Mouse (Mus musculus): ENCODE results near the gene Lama4.

The Lama4 gene

DNA sequence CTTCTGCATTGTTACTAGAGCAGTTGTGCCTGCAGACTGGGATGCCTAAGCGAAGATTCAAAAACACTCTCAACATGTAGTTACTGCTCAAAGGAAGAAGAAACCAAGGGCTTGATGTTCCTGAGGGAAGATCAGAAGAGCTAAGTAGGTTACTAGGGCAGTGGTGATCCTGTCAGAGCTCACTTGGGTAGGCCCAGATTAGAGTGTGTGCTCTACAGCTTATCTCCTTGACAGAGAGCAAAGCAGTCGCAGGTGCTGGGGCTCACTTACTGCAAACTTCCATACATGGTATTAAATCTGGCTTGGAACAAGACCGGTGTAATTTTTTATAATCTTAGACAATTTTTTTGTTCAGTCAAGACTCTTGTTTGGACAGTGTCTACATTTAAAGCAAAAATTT is 172.5 kb downstream of the Lama4 start:
- H3K4me3 ChIP-seq (replicated peaks; ENCODE audit: low read length) = no peak overlapping the region
- H3K36me3 ChIP-seq (ENCODE audit: insufficient read depth, low read length) = peaks cover 61% of the 10 kb centered on the region
- H3K27me3 ChIP-seq (ENCODE audit: insufficient read depth, low read length) = no peaks in the 10 kb centered on the region
- H3K9me3 ChIP-seq (ENCODE audit: low read length) = peaks cover 39% of the 10 kb centered on the region
- no peak for TF ChIP-seq NANOG (IDR thresholded peaks at IDR 0.05; ENCODE audit: borderline replicate concordance, low read length)
- no peak for TF ChIP-seq POU5F1 (IDR thresholded peaks at IDR 0.05; ENCODE audit: borderline replicate concordance, low read length)
- TF ChIP-seq CTCF (conservative IDR thresholded peaks at IDR 0.05; ENCODE audit: low read length) = no peak
- peaks cover 12% of the 10 kb centered on the region for H3K4me1 ChIP-seq (replicated peaks; ENCODE audit: low read depth, low read length)

DNA sequence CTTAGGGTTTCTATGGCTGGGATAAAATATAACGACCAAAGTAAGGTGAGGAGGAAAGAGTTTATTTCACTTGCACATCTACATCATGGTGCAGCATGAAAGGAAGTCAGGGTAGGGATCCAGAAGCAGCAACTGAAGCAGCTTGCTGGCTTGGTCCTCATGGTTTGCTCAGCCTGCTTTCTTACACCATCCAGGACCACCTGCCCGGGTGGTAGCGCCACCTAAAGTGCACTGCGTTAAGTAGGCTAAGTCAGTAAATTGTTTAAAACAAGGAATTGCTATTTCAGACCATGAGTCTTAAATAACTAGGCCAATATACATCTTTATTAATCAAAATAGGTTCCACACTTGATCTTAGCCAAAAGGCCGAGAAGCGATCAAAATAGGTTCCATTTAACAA is 173.4 kb downstream of the Lama4 start:
- H3K4me3 ChIP-seq (replicated peaks; ENCODE audit: low read length) = no peak overlapping the region
- TF ChIP-seq POU5F1 (IDR thresholded peaks at IDR 0.05; ENCODE audit: borderline replicate concordance, low read length) (no peak), NANOG (IDR thresholded peaks at IDR 0.05; ENCODE audit: borderline replicate concordance, low read length) (no peak), CTCF (conservative IDR thresholded peaks at IDR 0.05; ENCODE audit: low read length) (no peak)
- H3K9me3 ChIP-seq (ENCODE audit: low read length) = peaks cover 40% of the 10 kb centered on the region
- no peaks in the 10 kb centered on the region for H3K27me3 ChIP-seq (ENCODE audit: insufficient read depth, low read length)
- H3K4me1 ChIP-seq (replicated peaks; ENCODE audit: low read depth, low read length) = peaks cover 7% of the 10 kb centered on the region
- peaks cover 70% of the 10 kb centered on the region for H3K36me3 ChIP-seq (ENCODE audit: insufficient read depth, low read length)

DNA sequence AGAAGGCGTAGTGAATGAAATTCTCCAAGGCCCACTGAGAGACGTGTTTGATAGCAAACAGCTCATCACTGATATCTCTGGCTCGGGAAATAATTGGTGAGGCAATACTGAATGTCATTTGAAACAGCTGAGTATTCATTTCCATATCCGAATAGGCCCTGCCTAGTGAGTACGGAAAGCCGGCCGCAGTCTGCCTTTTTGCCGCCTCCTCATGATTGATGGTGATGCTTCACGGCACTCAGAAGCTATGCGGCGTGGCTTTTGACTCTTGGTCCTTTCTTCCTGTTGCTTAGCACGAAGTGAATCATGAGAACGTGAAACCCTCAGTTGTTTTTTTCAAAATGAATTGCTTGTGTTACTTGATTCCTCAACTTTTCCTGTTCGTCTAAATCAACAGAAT is 175.5 kb downstream of the Lama4 start:
- TF ChIP-seq NANOG (IDR thresholded peaks at IDR 0.05; ENCODE audit: borderline replicate concordance, low read length) (no peak), POU5F1 (IDR thresholded peaks at IDR 0.05; ENCODE audit: borderline replicate concordance, low read length) (0 out of 2 replicates have a peak, but pooled peaks have one; percentile 21), CTCF (conservative IDR thresholded peaks at IDR 0.05; ENCODE audit: low read length) (no peak)
- no peak overlapping the region for H3K4me3 ChIP-seq (replicated peaks; ENCODE audit: low read length)
- H3K4me1 ChIP-seq (replicated peaks; ENCODE audit: low read depth, low read length) = no peaks in the 10 kb centered on the region
- peaks cover 90% of the 10 kb centered on the region for H3K36me3 ChIP-seq (ENCODE audit: insufficient read depth, low read length)
- no peaks in the 10 kb centered on the region for H3K27me3 ChIP-seq (ENCODE audit: insufficient read depth, low read length)
- peaks cover 40% of the 10 kb centered on the region for H3K9me3 ChIP-seq (ENCODE audit: low read length)

DNA sequence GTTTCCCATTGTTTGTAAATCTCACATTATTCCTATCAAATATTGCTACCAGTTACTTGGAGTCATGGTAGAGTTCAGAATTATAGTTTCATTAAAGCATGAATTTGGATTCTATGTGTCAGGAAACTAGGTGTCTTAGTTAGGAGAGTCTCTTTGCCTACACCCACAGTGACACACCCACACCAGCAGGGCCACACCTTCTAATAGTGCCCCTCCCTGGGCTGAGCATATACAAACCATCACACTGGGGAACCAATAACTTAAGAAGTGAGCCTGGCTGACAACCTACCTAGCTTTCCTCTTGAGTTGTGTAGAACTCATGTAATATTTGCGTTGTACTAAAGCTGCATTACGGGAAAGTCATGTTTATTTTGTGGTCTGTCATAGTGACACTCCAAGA is 176.1 kb downstream of the Lama4 start:
- Histone ChIP-seq H3K36me3 (ENCODE audit: insufficient read depth, low read length) (peaks cover 93% of the 10 kb centered on the region), H3K27me3 (ENCODE audit: insufficient read depth, low read length) (no peaks in the 10 kb centered on the region), H3K4me3 (replicated peaks; ENCODE audit: low read length) (no peak overlapping the region), H3K4me1 (replicated peaks; ENCODE audit: low read depth, low read length) (no peaks in the 10 kb centered on the region), H3K9me3 (ENCODE audit: low read length) (peaks cover 40% of the 10 kb centered on the region)
- no peak for TF ChIP-seq CTCF (conservative IDR thresholded peaks at IDR 0.05; ENCODE audit: low read length)
- TF ChIP-seq POU5F1 (IDR thresholded peaks at IDR 0.05; ENCODE audit: borderline replicate concordance, low read length) = no peak
- no peak for TF ChIP-seq NANOG (IDR thresholded peaks at IDR 0.05; ENCODE audit: borderline replicate concordance, low read length)

- Histone ChIP-seq H3K4me1 (replicated peaks; ENCODE audit: low read depth, low read length) (no peaks in the 10 kb centered on the region), H3K36me3 (ENCODE audit: insufficient read depth, low read length) (peaks cover 89% of the 10 kb centered on the region), H3K27me3 (ENCODE audit: insufficient read depth, low read length) (no peaks in the 10 kb centered on the region), H3K4me3 (replicated peaks; ENCODE audit: low read length) (no peak overlapping the region), H3K9me3 (ENCODE audit: low read length) (peaks cover 40% of the 10 kb centered on the region)
- no peak for TF ChIP-seq POU5F1 (IDR thresholded peaks at IDR 0.05; ENCODE audit: borderline replicate concordance, low read length)
- TF ChIP-seq CTCF (conservative IDR thresholded peaks at IDR 0.05; ENCODE audit: low read length) = no peak
- no peak for TF ChIP-seq NANOG (IDR thresholded peaks at IDR 0.05; ENCODE audit: borderline replicate concordance, low read length)
These were observed 176.9 kb downstream of the Lama4 start for GRCm38 (mm10) chr10:39142216-39142615.

DNA sequence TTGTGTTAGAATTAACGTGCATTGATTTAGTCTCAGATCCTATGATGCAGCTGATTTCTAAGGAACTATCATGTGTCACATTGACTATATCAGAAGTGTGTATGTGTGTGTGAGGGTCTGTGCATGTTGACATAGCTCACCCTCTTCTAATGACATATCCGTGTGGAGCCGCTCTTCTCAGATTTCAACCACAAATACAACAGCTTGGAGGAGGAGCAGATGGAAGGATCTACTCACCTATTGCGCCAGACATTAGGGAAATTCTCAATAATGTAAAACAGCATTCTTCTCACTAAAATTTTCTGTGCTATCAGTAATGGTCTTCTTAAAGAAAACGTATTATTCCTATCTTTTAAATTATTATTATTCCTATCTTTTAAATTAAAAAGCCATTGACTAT is 191.4 kb downstream of the Lama4 start:
- peaks cover 27% of the 10 kb centered on the region for H3K4me1 ChIP-seq (replicated peaks; ENCODE audit: low read depth, low read length)
- H3K9me3 ChIP-seq (ENCODE audit: low read length) = no peaks in the 10 kb centered on the region
- no peaks in the 10 kb centered on the region for H3K27me3 ChIP-seq (ENCODE audit: insufficient read depth, low read length)
- no peak overlapping the region for H3K4me3 ChIP-seq (replicated peaks; ENCODE audit: low read length)
- TF ChIP-seq NANOG (IDR thresholded peaks at IDR 0.05; ENCODE audit: borderline replicate concordance, low read length) (no peak), POU5F1 (IDR thresholded peaks at IDR 0.05; ENCODE audit: borderline replicate concordance, low read length) (no peak), CTCF (conservative IDR thresholded peaks at IDR 0.05; ENCODE audit: low read length) (no peak)
- H3K36me3 ChIP-seq (ENCODE audit: insufficient read depth, low read length) = no peaks in the 10 kb centered on the region

- Histone ChIP-seq H3K4me1 (replicated peaks; ENCODE audit: low read depth, low read length) (peaks cover 27% of the 10 kb centered on the region), H3K9me3 (ENCODE audit: low read length) (no peaks in the 10 kb centered on the region), H3K27me3 (ENCODE audit: insufficient read depth, low read length) (no peaks in the 10 kb centered on the region), H3K36me3 (ENCODE audit: insufficient read depth, low read length) (no peaks in the 10 kb centered on the region), H3K4me3 (replicated peaks; ENCODE audit: low read length) (no peak overlapping the region)
- no peak for TF ChIP-seq CTCF (conservative IDR thresholded peaks at IDR 0.05; ENCODE audit: low read length)
- no peak for TF ChIP-seq POU5F1 (IDR thresholded peaks at IDR 0.05; ENCODE audit: borderline replicate concordance, low read length)
- no peak for TF ChIP-seq NANOG (IDR thresholded peaks at IDR 0.05; ENCODE audit: borderline replicate concordance, low read length)
These were observed 192.0 kb downstream of the Lama4 start for GRCm38 (mm10) chr10:39157321-39157720.

DNA sequence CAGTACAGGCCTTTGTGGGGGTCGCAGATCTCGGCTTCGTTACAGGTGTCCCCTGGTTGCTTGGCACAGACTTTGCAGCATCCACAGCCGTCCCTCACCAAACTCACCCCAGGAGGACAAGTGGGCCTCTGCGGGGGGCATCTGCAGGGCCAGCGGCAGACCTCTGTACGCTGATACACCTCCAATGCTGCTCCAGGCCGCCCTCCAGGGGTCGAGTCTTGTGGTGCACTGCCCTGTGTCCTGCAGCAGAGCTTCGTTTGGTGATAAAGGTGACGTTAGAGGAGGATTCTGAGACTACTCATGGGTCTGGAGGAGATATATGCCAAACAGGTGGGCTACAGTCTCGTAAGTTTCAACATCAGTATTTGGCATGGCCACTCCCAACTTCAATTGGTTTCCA is 193.0 kb downstream of the Lama4 start:
- Histone ChIP-seq H3K4me3 (replicated peaks; ENCODE audit: low read length) (peak overlapping the region; percentile 23; the same call in 1 of the 2 replicates), H3K9me3 (ENCODE audit: low read length) (no peaks in the 10 kb centered on the region), H3K27me3 (ENCODE audit: insufficient read depth, low read length) (no peaks in the 10 kb centered on the region), H3K36me3 (ENCODE audit: insufficient read depth, low read length) (no peaks in the 10 kb centered on the region), H3K4me1 (replicated peaks; ENCODE audit: low read depth, low read length) (peaks cover 34% of the 10 kb centered on the region)
- no peak for TF ChIP-seq NANOG (IDR thresholded peaks at IDR 0.05; ENCODE audit: borderline replicate concordance, low read length)
- TF ChIP-seq CTCF (conservative IDR thresholded peaks at IDR 0.05; ENCODE audit: low read length) = peak; percentile 35
